Mouse (Mus musculus): ENCODE results near the gene P4ha1.
"Not testable (repeated sequence)": the region's sequence is repeated elsewhere in the genome, so short reads cannot be mapped to it uniquely, and the experiment has no call there.

P4ha1 gene

GRCm38 (mm10) chr10:59378728-59379127 lies 55.6 kb downstream of the P4ha1 start:
- DNase-seq, result no peak

- DNase-seq, result no peak
Measured at GRCm38 (mm10) chr10:59379927-59380326, 56.8 kb downstream of the P4ha1 start.

GRCm38 (mm10) chr10:59380411-59380821 lies 57.3 kb downstream of the P4ha1 start:
- no peak for DNase-seq

GRCm38 (mm10) chr10:59381563-59381962 lies 58.5 kb downstream of the P4ha1 start:
- DNase-seq, result not testable (repeated sequence)

- DNase-seq, result peak; percentile 80 to 82
Measured at GRCm38 (mm10) chr10:59386951-59387350, 63.9 kb downstream of the P4ha1 start.

- no peak for DNase-seq
Measured at GRCm38 (mm10) chr10:59389652-59390051, 66.6 kb downstream of the P4ha1 start.

- DNase-seq, result no peak
Measured at GRCm38 (mm10) chr10:59391907-59392306, 68.8 kb downstream of the P4ha1 start.

- DNase-seq, result not testable (repeated sequence)
Measured at GRCm38 (mm10) chr10:59395461-59395860, 72.4 kb downstream of the P4ha1 start, which contains the start of gene Gm10273. Gene Gm10273 (plus strand): TSS chr10:59395632.

- no peak for DNase-seq
Measured at GRCm38 (mm10) chr10:59402899-59403792, 80.0 kb downstream of the P4ha1 start, which contains the start of gene Pla2g12b. Gene Pla2g12b (plus strand): TSS chr10:59403660.

- no peak for DNase-seq
Measured at GRCm38 (mm10) chr10:59403793-59404149, 80.7 kb downstream of the P4ha1 start.

- DNase-seq, result no peak
Measured at GRCm38 (mm10) chr10:59408499-59408898, 85.4 kb downstream of the P4ha1 start.

- DNase-seq, result no peak
Measured at GRCm38 (mm10) chr10:59410264-59410663, 87.2 kb downstream of the P4ha1 start.

- DNase-seq, result no peak
Measured at GRCm38 (mm10) chr10:59413711-59414110, 90.6 kb downstream of the P4ha1 start.

GRCm38 (mm10) chr10:59416623-59417022 lies 93.5 kb downstream of the P4ha1 start:
- DNase-seq, result no peak

- no peak for DNase-seq
Measured at GRCm38 (mm10) chr10:59419516-59419915, 96.4 kb downstream of the P4ha1 start.
